Mouse (Mus musculus): ENCODE measurements around the gene Rdh11. TPM values are rescaled to one million over a fixed set of nuclear protein-coding genes. Genes with fewer than 3 reads are reported as not detected.

The Rdh11 gene
- total RNA-seq, 2 experiments from 2014 or later, result 19.5 to 20.8 TPM

- no peak for DNase-seq (ENCODE audit: low spot score in 2 of 2)
Observed at GRCm38 (mm10) chr12:79140811-79141210, 51.3 kb downstream of the Rdh11 start.

- DNase-seq (ENCODE audit: low spot score in 2 of 2), result no peak
Observed at GRCm38 (mm10) chr12:79139417-79139816, 52.7 kb downstream of the Rdh11 start.

GRCm38 (mm10) chr12:79138999-79139398 lies 53.1 kb downstream of the Rdh11 start:
- no peak for DNase-seq (ENCODE audit: low spot score in 2 of 2)

- no peak for DNase-seq (ENCODE audit: low spot score in 2 of 2)
Observed at GRCm38 (mm10) chr12:79136949-79137348, 55.1 kb downstream of the Rdh11 start.

GRCm38 (mm10) chr12:79135105-79135504 lies 57.0 kb downstream of the Rdh11 start:
- no peak for DNase-seq (ENCODE audit: low spot score in 2 of 2)

- DNase-seq (ENCODE audit: low spot score in 2 of 2), result no peak
Observed at GRCm38 (mm10) chr12:79134676-79135075, 57.4 kb downstream of the Rdh11 start.

GRCm38 (mm10) chr12:79131706-79132460 lies 60.2 kb downstream of the Rdh11 start:
- DNase-seq (ENCODE audit: low spot score in 2 of 2), result no peak

- no peak for DNase-seq (ENCODE audit: low spot score in 2 of 2)
Observed at GRCm38 (mm10) chr12:79131178-79131675, 60.9 kb downstream of the Rdh11 start.

GRCm38 (mm10) chr12:79130299-79131177 lies 61.6 kb downstream of the Rdh11 start, which contains the start of gene Arg2:
Gene Arg2 (plus strand): TSS chr12:79130777.
- peak; percentile 4 to 5 for DNase-seq (ENCODE audit: low spot score in 2 of 2)

Other genes starting within 250 kb of the Rdh11 start
- gene Tmem229b, start 184.7 kb downstream of the Rdh11 start, total RNA-seq (2021), result 10 to 100 TPM; 18.3 to 19.8 TPM
- 1 to 10 TPM; 2.7 to 6.7 TPM for gene Plekhh1, start 163.1 kb downstream of the Rdh11 start, total RNA-seq (2021)
- gene Pigh, start 102.6 kb downstream of the Rdh11 start, total RNA-seq (2021), result 10 to 100 TPM; 10.7 to 12.5 TPM
- gene Arg2, start 61.5 kb downstream of the Rdh11 start, total RNA-seq (2021), result 1 to 10 TPM in 1 of 2 experiments, under 1 TPM in 1; 0.65 to 1.1 TPM
- 10 to 100 TPM; 62.2 to 67.2 TPM for gene Vti1b, start 19.6 kb downstream of the Rdh11 start, total RNA-seq (2021)
- 1 to 10 TPM in 1 of 2 experiments, under 1 TPM in 1; 0.87 to 1.1 TPM for gene Rdh12, start 16.6 kb upstream of the Rdh11 start, total RNA-seq (2021)
- gene Zfyve26, start 104.0 kb upstream of the Rdh11 start, total RNA-seq (2021), result 10 to 100 TPM; 38.0 to 39.0 TPM
- gene Rad51b, start 105.0 kb upstream of the Rdh11 start, total RNA-seq (2021), result 1 to 10 TPM; 3.1 TPM

Measured in adrenal gland, postnatal 4 days (tissue).